In the genomic region with DNA sequence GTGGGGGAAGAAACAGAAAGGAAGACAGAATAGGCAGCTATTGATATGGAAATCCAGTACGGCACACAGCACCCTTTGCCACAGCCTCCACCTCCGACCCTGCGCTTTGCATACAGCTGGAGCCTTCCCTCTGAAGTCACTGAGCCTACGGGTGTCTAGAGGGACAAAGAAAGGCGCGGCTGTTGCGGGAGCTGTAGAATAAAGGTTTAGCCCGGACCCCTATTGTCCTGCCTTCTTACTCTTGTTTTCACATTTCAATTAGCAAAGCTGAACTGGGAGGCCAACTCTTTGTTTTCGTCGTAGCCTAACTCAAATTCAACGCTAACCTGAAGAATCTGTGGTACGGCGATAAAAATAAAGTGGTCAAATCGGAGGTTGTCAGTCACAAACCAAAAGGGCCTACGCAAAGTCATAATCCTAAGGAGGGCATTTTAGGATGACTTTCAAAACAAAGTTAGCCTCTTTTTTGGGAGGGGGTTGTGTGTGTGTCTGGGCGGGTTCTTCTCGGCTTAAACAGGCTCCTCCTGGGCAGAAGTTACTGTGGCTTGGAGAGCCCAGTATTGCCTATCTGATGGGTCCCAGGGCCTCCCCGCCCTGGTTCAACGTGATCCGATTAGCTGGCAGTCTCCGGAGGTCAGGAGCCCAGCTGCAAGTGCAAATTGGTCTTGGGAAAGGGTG, we compare ENCODE assay signal across 8 mouse cellular contexts. TPM values are rescaled to one million over a fixed set of nuclear protein-coding genes. Genes with fewer than 3 reads are reported as not detected.
DNase-seq lines count a peak whose midpoint lies in the region; ATAC-seq and TF ChIP-seq lines count a peak whose summit lies in the region.

No protein-coding gene starts in this region.

- peak; percentile 92 for ATAC-seq in hindbrain, embryonic 12.5 days (ENCODE audit: low FRiP score)
- peak; percentile 95 for ATAC-seq in midbrain, embryonic 12.5 days (ENCODE audit: low FRiP score, low read depth)

- peak overlapping the region; percentile 44; the same call in 1 of the 2 replicates for H3K9ac ChIP-seq in hindbrain, embryonic 12.5 days
- peak overlapping the region; percentile 54; the same call in 1 of the 2 replicates for H3K9ac ChIP-seq in midbrain, embryonic 12.5 days (replicated peaks)

- no peaks in the 10 kb centered on the region for H3K9me3 ChIP-seq in embryonic facial prominence, embryonic 10.5 days
- H3K9me3 ChIP-seq in hindbrain, embryonic 12.5 days (replicated peaks), result no peaks in the 10 kb centered on the region
- 0 out of 2 replicates have a peak, but pooled peaks cover under 1% of the 10 kb centered on the region for H3K9me3 ChIP-seq in midbrain, embryonic 12.5 days

- H3K4me2 ChIP-seq in hindbrain, embryonic 12.5 days (replicated peaks), result peak overlapping the region; percentile 44
- peak overlapping the region; percentile 49 for H3K4me2 ChIP-seq in midbrain, embryonic 12.5 days (replicated peaks)

- no peak for TF ChIP-seq CTCF in bone marrow macrophage, adult 2 months (IDR thresholded peaks at IDR 0.05; ENCODE audit: low read depth, low read length)

- peaks cover 57% of the 10 kb centered on the region for H3K27me3 ChIP-seq in embryonic facial prominence, embryonic 10.5 days (replicated peaks; ENCODE audit: low read depth, poor library complexity, severe bottlenecking)
- no peaks in the 10 kb centered on the region for H3K27me3 ChIP-seq in hindbrain, embryonic 12.5 days
- no peaks in the 10 kb centered on the region for H3K27me3 ChIP-seq in midbrain, embryonic 12.5 days

- TF ChIP-seq POLR2A in bone marrow macrophage, adult 2 months (IDR thresholded peaks at IDR 0.05; ENCODE audit: borderline replicate concordance, low read depth, low read length), result no peak

- H3K4me3 ChIP-seq in bone marrow macrophage, adult 2 months (ENCODE audit: insufficient read depth, low read length), result 0 out of 2 replicates have a peak overlapping the region, but pooled peaks have one; percentile 19
- H3K4me3 ChIP-seq in embryonic facial prominence, embryonic 10.5 days, result peak overlapping the region; percentile 47
- H3K4me3 ChIP-seq in hindbrain, embryonic 12.5 days, result no peak overlapping the region
- peak overlapping the region; percentile 21 for H3K4me3 ChIP-seq in midbrain, embryonic 12.5 days

- DNase-seq in embryonic facial prominence, embryonic 10.5 days (ENCODE audit: low spot score), result peak; percentile 65
- DNase-seq in left cerebral cortex, adult 18-20 months (ENCODE audit: low spot score in 2 of 2), result no peak
- no peak for DNase-seq in thymus, postnatal 25 days
- DNase-seq in kidney, adult 18-20 months, result no peak
- DNase-seq in lung, adult 18-20 months, result no peak

- no peaks in the 10 kb centered on the region for H3K36me3 ChIP-seq in embryonic facial prominence, embryonic 10.5 days (replicated peaks)
- H3K36me3 ChIP-seq in hindbrain, embryonic 12.5 days, result no peaks in the 10 kb centered on the region
- H3K36me3 ChIP-seq in midbrain, embryonic 12.5 days, result no peaks in the 10 kb centered on the region

- WGBS in embryonic facial prominence, embryonic 10.5 days, result 3% methylated on average over 21 of the region's 21 CpGs
- WGBS in hindbrain, embryonic 12.5 days, result 5% methylated on average over 21 of the region's 21 CpGs
- WGBS in midbrain, embryonic 12.5 days, result 1% methylated on average over 21 of the region's 21 CpGs

- H3K4me1 ChIP-seq in bone marrow macrophage, adult 2 months (ENCODE audit: control insufficient read depth, insufficient read depth, low read length), result no peaks in the 10 kb centered on the region
- peaks cover 42% of the 10 kb centered on the region for H3K4me1 ChIP-seq in embryonic facial prominence, embryonic 10.5 days
- peaks cover 31% of the 10 kb centered on the region for H3K4me1 ChIP-seq in hindbrain, embryonic 12.5 days
- peaks cover 33% of the 10 kb centered on the region for H3K4me1 ChIP-seq in midbrain, embryonic 12.5 days

- H3K27ac ChIP-seq in bone marrow macrophage, adult 2 months (ENCODE audit: insufficient read depth, low read depth, low read length), result no peak overlapping the region
- H3K27ac ChIP-seq in embryonic facial prominence, embryonic 10.5 days (replicated peaks), result peak overlapping the region; percentile 83
- peak overlapping the region; percentile 92 for H3K27ac ChIP-seq in hindbrain, embryonic 12.5 days
- peak overlapping the region; percentile 98 for H3K27ac ChIP-seq in midbrain, embryonic 12.5 days (replicated peaks)

RNA-seq across cellular contexts. Expression of gene Mtcl1, which starts 30.4 kb away (rescaled TPM):
- polyA plus RNA-seq in bone marrow macrophage, adult 2 months (2012; ENCODE audit: insufficient read depth, insufficient read length, missing spikeins), result not detected in 2 replicates
- polyA plus RNA-seq in embryonic facial prominence, embryonic 10.5 days (2016; fragmentation: Nextera tagmentation; extraction: Ambion mirVana), result 13.2 and 22.3 TPM in 2 replicates
- 60.3 and 60.4 TPM in 2 replicates for polyA plus RNA-seq in hindbrain, embryonic 12.5 days (2016; fragmentation: Nextera tagmentation; extraction: Ambion mirVana)
- 72.5 and 91.2 TPM in 2 replicates for polyA plus RNA-seq in midbrain, embryonic 12.5 days (2016; fragmentation: Nextera tagmentation; extraction: Ambion mirVana)
- 100 to 1,000 TPM; 109 to 122 TPM for total RNA-seq in left cerebral cortex, adult 18-20 months (2021)

RNA-seq across cellular contexts. Expression of gene Rab12, which starts 39.6 kb away (rescaled TPM):
- polyA plus RNA-seq in bone marrow macrophage, adult 2 months (2012; ENCODE audit: insufficient read depth, insufficient read length, missing spikeins), result 76.6 and 82.5 TPM in 2 replicates
- polyA plus RNA-seq in embryonic facial prominence, embryonic 10.5 days (2016; fragmentation: Nextera tagmentation; extraction: Ambion mirVana), result 25.5 and 27.4 TPM in 2 replicates
- 59.8 and 61.0 TPM in 2 replicates for polyA plus RNA-seq in hindbrain, embryonic 12.5 days (2016; fragmentation: Nextera tagmentation; extraction: Ambion mirVana)
- 51.0 and 53.1 TPM in 2 replicates for polyA plus RNA-seq in midbrain, embryonic 12.5 days (2016; fragmentation: Nextera tagmentation; extraction: Ambion mirVana)
- total RNA-seq in left cerebral cortex, adult 18-20 months (2021), result 100 to 1,000 TPM; 113 to 120 TPM

Comparison
In these comparisons a context has a peak if more than half of its experiments do, and no peak if none do; other contexts are left out.
1. RNA of gene Mtcl1, which starts 30.4 kb away (polyA plus RNA-seq): 72.5 to 91.2 TPM in midbrain, embryonic 12.5 days, 60.3 to 60.4 TPM in hindbrain, embryonic 12.5 days and 13.2 to 22.3 TPM in embryonic facial prominence, embryonic 10.5 days; not detected in bone marrow macrophage, adult 2 months; every median in the first group is over 10 times any median in the second.